Mouse (Mus musculus) heart, embryonic 15.5 days (tissue): ENCODE data around the gene Msrb1. TPM values are rescaled to one million over a fixed set of nuclear protein-coding genes. Genes with fewer than 3 reads are reported as not detected.

Experiments
- ATAC-seq: fragments of 200-750 bp; cut with Nextera tagmentation; replicated peaks from 2 replicates; pipeline ENCODE4 v1.8.0; 2017; ENCODE audit warnings: low read depth, moderate TSS enrichment; ENCODE audit not compliant: insufficient number of reproducible peaks, insufficient read depth, low FRiP score
- H3K27ac ChIP-seq: fragments of 300-500 bp; sonication (generic); 2 replicates; pipeline ENCODE4 v1.5.1; 2015; ENCODE audit warnings: mild to moderate bottlenecking, inconsistent platforms
- H3K27me3 ChIP-seq: fragments of 300-500 bp; sonication (generic); 2 replicates; pipeline ENCODE4 v1.6.1; 2015; ENCODE audit warnings: inconsistent platforms
- H3K36me3 ChIP-seq: fragments of 300-500 bp; sonication (generic); 2 replicates; pipeline ENCODE4 v1.6.1; 2015; ENCODE audit warnings: mild to moderate bottlenecking, inconsistent platforms
- H3K4me1 ChIP-seq: fragments of 300-500 bp; sonication (generic); replicated peaks from 2 replicates; pipeline ENCODE4 v1.6.1; 2015; ENCODE audit warnings: inconsistent platforms
- H3K4me2 ChIP-seq: fragments of 300-500 bp; sonication (generic); 2 replicates; pipeline ENCODE4 v1.6.1; 2015; ENCODE audit warnings: inconsistent platforms, mild to moderate bottlenecking, moderate library complexity
- H3K4me3 ChIP-seq: fragments of 300-500 bp; sonication (generic); 2 replicates; pipeline ENCODE4 v1.5.1; 2015; ENCODE audit warnings: mild to moderate bottlenecking, inconsistent platforms
- H3K9ac ChIP-seq: fragments of 300-500 bp; sonication (generic); 2 replicates; pipeline ENCODE4 v1.6.1; 2015; ENCODE audit warnings: mild to moderate bottlenecking, inconsistent platforms
- H3K9me3 ChIP-seq: fragments of 300-500 bp; sonication (generic); replicated peaks from 2 replicates; pipeline ENCODE4 v1.6.1; 2016; ENCODE audit warnings: inconsistent platforms
- WGBS: fragments of 180-500 bp; shearing (Covaris S2); methylation state at CpG from one replicate; pipeline ENCODE4 v1.1.7; 2015; ENCODE audit warnings: mixed read lengths; 5-methylcytosine and 5-hydroxymethylcytosine counted together
- polyA plus RNA-seq: library from polyadenylated mRNA; unstranded; fragments of >200 nt; fragmentation: Nextera tagmentation; extraction: Ambion mirVana; gene quantifications from 2 replicates; pipeline ENCODE4 v1.2.1, GENCODE M21; 2015

Gene Msrb1
- 21.4 and 25.6 TPM in 2 replicates for polyA plus RNA-seq

DNA sequence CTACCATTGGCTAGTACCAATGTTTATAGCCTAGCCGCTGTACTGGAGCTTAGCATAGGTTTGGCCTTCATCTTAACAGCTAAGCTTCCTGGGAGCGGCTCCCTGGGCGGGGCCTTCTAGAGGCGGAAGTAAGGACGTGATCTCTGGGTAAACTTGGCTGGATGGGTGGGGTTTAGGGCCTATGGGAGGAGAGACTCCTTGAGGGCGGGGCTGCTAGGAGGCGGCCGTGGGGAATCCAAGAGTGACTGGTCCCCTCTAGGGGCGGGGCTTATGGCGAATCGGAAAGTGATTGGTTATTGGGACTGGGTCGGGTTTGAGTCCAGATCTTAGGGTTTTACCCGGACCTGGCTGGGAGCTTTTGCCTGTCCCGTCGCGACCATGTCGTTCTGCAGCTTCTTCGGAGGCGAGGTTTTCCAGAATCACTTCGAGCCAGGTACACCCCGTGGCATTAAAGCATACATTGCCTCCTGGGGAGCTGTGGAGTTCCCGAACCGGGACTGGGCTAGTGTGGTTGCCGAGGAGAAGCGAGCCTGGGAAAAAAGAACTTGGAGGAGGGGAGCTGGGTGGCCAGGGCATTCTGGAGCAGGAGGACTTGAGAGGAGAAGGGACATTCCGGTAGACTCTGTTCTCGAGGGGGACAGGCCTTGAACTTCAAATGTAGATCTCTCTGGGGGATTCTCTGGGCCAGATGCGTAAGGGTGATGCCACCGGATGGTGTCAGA lies at the start of gene Msrb1:
Gene Msrb1, plus strand, starts transcription at position 313 of the 722 bp plus-strand sequence.
- Histone ChIP-seq H3K4me2 (peak within 1 kb of the TSS; percentile 75), H3K4me3 (peak within 1 kb of the TSS; percentile 56), H3K27ac (peak within 1 kb of the TSS; percentile 67), H3K36me3 (0 out of 2 replicates have a peak, but pooled peaks cover 11% of the 10 kb centered on the region), H3K9ac (peak within 1 kb of the TSS; percentile 58), H3K4me1 (peaks cover 30% of the 10 kb centered on the region), H3K27me3 (no peaks in the 10 kb centered on the region), H3K9me3 (no peaks in the 10 kb centered on the region)
- ATAC-seq, result peak; percentile 97
- WGBS, result under 1% methylated on average over 29 of the region's 29 CpGs

- peak; percentile 56 for ATAC-seq
- peaks cover 50% of the 10 kb centered on the region for H3K27me3 ChIP-seq
- H3K4me1 ChIP-seq, result peaks cover 20% of the 10 kb centered on the region
- peak overlapping the region; percentile 41 for H3K4me3 ChIP-seq
- 3% methylated on average over 25 of the region's 25 CpGs for WGBS
- peak overlapping the region; percentile 12; the same call in 1 of the 2 replicates for H3K9ac ChIP-seq
- H3K36me3 ChIP-seq, result peaks cover 4% of the 10 kb centered on the region; the same call in 1 of the 2 replicates
- H3K27ac ChIP-seq, result no peak overlapping the region
- no peaks in the 10 kb centered on the region for H3K9me3 ChIP-seq
- peak overlapping the region; percentile 65 for H3K4me2 ChIP-seq
Measured at GRCm38 (mm10) chr17:24687146-24687595, 49.3 kb upstream of the Msrb1 start.

GRCm38 (mm10) chr17:24687599-24687998 lies 48.8 kb upstream of the Msrb1 start:
- peak overlapping the region; percentile 12; the same call in 1 of the 2 replicates for H3K9ac ChIP-seq
- 21% methylated on average over 23 of the region's 23 CpGs for WGBS
- peaks cover 50% of the 10 kb centered on the region for H3K27me3 ChIP-seq
- peaks cover 20% of the 10 kb centered on the region for H3K4me1 ChIP-seq
- peak overlapping the region; percentile 41 for H3K4me3 ChIP-seq
- no peak overlapping the region for H3K27ac ChIP-seq
- H3K4me2 ChIP-seq, result peak overlapping the region; percentile 65
- peaks cover under 1% of the 10 kb centered on the region; the same call in 1 of the 2 replicates for H3K36me3 ChIP-seq
- no peaks in the 10 kb centered on the region for H3K9me3 ChIP-seq
- no peak for ATAC-seq

DNA sequence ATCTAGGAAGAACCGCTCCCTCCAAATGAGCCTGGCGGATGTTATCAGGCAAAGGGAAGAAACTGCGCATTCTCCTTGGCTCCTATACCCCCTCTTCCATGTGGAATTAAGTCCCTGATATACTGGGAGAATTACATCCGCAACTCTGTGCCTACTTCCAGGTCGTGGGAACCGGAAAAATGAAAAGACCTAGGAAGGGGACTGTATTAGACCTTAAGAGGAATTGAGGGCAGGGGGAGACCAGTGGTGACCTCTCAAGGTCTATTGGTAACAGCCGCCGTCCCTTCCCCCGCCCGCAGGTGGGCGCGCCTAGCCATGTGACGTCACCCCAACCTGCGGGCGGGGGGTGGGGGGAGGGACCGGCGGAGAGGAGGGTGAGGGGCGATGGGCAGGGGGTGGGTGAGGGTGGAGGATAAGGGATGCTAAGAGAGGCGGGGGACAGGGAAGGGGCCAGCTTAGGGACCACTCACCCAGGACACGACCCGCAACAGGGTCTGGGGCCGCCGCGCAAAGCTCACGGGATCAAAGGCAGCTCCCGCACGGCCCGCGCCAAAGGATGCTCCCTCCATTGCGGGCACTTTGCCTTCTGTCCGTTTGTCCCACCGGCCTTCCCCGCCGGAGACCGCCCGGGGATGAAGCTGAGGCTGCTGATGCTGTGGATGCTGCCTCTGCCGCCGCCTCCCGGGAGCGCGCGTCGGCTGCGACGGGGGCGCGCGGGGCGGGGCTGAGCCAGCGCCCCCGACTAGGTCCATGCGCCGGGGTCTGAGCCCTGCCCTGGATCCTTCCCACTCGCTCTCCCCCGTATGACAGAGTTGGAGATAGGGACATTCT lies 47.0 kb upstream of the Msrb1 start, which contains the start of gene Syngr3:
Gene Syngr3, minus strand, starts transcription at position 705 of the 831 bp plus-strand sequence.
- no peak for ATAC-seq
- peaks cover 50% of the 10 kb centered on the region for H3K27me3 ChIP-seq
- peaks cover 23% of the 10 kb centered on the region for H3K4me1 ChIP-seq
- peak within 1 kb of the TSS; percentile 53 for H3K4me3 ChIP-seq
- peaks cover 7% of the 10 kb centered on the region; the same call in 1 of the 2 replicates for H3K36me3 ChIP-seq
- no peaks in the 10 kb centered on the region for H3K9me3 ChIP-seq
- H3K9ac ChIP-seq, result peak within 1 kb of the TSS; percentile 41
- under 1% methylated on average over 54 of the region's 55 CpGs for WGBS
- H3K4me2 ChIP-seq, result peak within 1 kb of the TSS; percentile 89
- H3K27ac ChIP-seq, result no peak within 1 kb of the TSS

- 84% methylated on average over 5 of the region's 5 CpGs for WGBS
- Histone ChIP-seq H3K9ac (no peak overlapping the region), H3K9me3 (no peaks in the 10 kb centered on the region), H3K4me1 (peaks cover 32% of the 10 kb centered on the region), H3K4me3 (no peak overlapping the region), H3K4me2 (no peak overlapping the region), H3K27ac (no peak overlapping the region), H3K36me3 (peaks cover 7% of the 10 kb centered on the region; the same call in 1 of the 2 replicates), H3K27me3 (peaks cover 38% of the 10 kb centered on the region)
- no peak for ATAC-seq
Measured at GRCm38 (mm10) chr17:24692385-24692784, 44.1 kb upstream of the Msrb1 start.

GRCm38 (mm10) chr17:24695326-24696010 lies 41.0 kb upstream of the Msrb1 start:
- H3K27ac ChIP-seq, result peak overlapping the region; percentile 81
- peaks cover 21% of the 10 kb centered on the region for H3K4me1 ChIP-seq
- WGBS, result 13% methylated on average over 31 of the region's 51 CpGs
- no peaks in the 10 kb centered on the region for H3K9me3 ChIP-seq
- peaks cover 17% of the 10 kb centered on the region for H3K36me3 ChIP-seq
- ATAC-seq, result no peak; the same call in 1 of the 2 replicates
- H3K9ac ChIP-seq, result peak overlapping the region; percentile 76
- peaks cover 8% of the 10 kb centered on the region for H3K27me3 ChIP-seq
- peak overlapping the region; percentile 76 for H3K4me3 ChIP-seq
- peak overlapping the region; percentile 92 for H3K4me2 ChIP-seq

DNA sequence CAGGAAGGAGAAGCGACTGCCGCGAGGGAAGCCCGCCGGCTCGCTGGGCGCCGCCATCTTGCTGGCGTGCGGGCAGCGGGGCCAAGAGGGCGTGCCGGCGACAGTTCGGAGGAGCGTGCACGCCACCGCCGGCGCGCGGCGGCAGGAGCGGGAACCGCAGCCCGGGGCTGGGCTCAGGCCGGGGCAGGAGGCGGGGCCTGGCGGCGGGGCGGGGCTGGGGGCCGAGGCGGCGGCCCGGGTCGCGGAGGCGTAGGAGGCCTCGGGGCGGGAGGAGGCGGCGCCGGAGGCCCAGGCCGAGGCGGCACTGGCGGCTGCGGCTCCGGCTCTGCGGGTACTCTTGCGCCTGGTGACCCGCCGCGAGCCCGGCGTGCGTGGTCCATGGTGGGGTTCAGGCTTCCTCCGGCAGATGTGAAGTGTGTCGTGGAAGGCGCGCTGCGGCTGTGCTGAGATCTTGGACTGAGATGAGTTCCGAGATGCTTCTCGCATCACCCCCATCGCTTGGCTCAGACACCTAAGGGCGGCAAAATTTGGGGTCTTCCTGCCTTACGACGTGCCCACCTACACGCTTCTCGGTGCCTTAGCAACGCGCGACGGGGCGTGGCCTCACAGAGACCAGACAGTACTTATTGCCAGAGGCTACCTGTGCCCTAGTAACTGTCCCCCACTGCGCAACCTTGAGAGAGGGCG lies 40.3 kb upstream of the Msrb1 start, which contains the start of the genes Gfer and Noxo1:
Gene Gfer, minus strand, starts transcription at position 146 of the 687 bp plus-strand sequence.
Gene Noxo1, plus strand, starts transcription at position 224 of the 687 bp plus-strand sequence.
- Histone ChIP-seq H3K4me1 (peaks cover 21% of the 10 kb centered on the region), H3K9me3 (no peaks in the 10 kb centered on the region), H3K4me3 (peak within 1 kb of the TSS; percentile 76), H3K36me3 (peaks cover 24% of the 10 kb centered on the region), H3K9ac (peak within 1 kb of the TSS; percentile 76), H3K27me3 (peaks cover under 1% of the 10 kb centered on the region; the same call in 1 of the 2 replicates), H3K4me2 (peak within 1 kb of the TSS; percentile 92), H3K27ac (peak within 1 kb of the TSS; percentile 81)
- WGBS, result under 1% methylated on average over 62 of the region's 76 CpGs
- peak; percentile 94 for ATAC-seq

DNA sequence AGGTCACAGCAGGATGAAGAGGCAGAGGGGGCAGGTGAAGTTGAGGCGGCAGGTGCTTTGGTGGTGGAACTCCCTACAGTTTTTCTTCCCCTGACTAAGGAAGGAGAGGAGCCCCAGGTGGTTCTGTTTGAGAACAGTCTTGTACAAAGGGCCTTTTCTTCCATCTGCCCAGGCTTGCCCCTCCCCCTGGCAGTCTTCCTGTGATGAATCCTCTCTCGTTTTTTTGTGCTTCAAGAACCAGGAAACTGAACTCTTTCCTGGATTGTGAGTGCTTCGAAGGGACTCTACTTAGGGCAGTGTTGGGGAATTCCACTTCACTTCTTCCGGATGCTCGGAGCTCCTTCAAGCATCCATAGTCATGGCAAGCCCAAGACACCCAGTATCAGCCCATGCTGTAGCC lies 38.5 kb upstream of the Msrb1 start:
- H3K36me3 ChIP-seq, result peaks cover 39% of the 10 kb centered on the region
- H3K4me1 ChIP-seq, result peaks cover 21% of the 10 kb centered on the region
- H3K9me3 ChIP-seq, result no peaks in the 10 kb centered on the region
- no peak overlapping the region for H3K27ac ChIP-seq
- WGBS, result 21% methylated on average over 5 of the region's 5 CpGs
- no peaks in the 10 kb centered on the region for H3K27me3 ChIP-seq
- H3K4me3 ChIP-seq, result no peak overlapping the region
- ATAC-seq, result no peak
- H3K9ac ChIP-seq, result no peak overlapping the region
- H3K4me2 ChIP-seq, result no peak overlapping the region

GRCm38 (mm10) chr17:24698715-24699114 lies 37.7 kb upstream of the Msrb1 start:
- Histone ChIP-seq H3K36me3 (peaks cover 39% of the 10 kb centered on the region), H3K4me1 (peaks cover 21% of the 10 kb centered on the region), H3K27ac (no peak overlapping the region), H3K27me3 (no peaks in the 10 kb centered on the region), H3K9ac (no peak overlapping the region), H3K9me3 (no peaks in the 10 kb centered on the region), H3K4me2 (no peak overlapping the region), H3K4me3 (no peak overlapping the region)
- WGBS, result 67% methylated on average over 9 of the region's 9 CpGs
- no peak for ATAC-seq

- Histone ChIP-seq H3K4me3 (no peak overlapping the region), H3K27me3 (no peaks in the 10 kb centered on the region), H3K36me3 (peaks cover 46% of the 10 kb centered on the region), H3K27ac (no peak overlapping the region), H3K9me3 (no peaks in the 10 kb centered on the region), H3K4me1 (peaks cover 18% of the 10 kb centered on the region), H3K4me2 (no peak overlapping the region), H3K9ac (no peak overlapping the region)
- WGBS, result 85% methylated on average over 2 of the region's 2 CpGs
- ATAC-seq, result no peak
Measured at GRCm38 (mm10) chr17:24699473-24699872, 37.0 kb upstream of the Msrb1 start.
